Mouse (Mus musculus) B cell, adult 62 days (primary cell): ENCODE data around the gene Zfp993. TPM values are rescaled to one million over a fixed set of nuclear protein-coding genes. Genes with fewer than 3 reads are reported as not detected.

Experiments used
- total RNA-seq: library from RNA; stranded (reverse); gene quantifications from 4 replicates; pipeline ENCODE4 v1.2.4, GENCODE M21; 2023

The Zfp993 gene
- 3.2 to 5.5 TPM (median 3.9 TPM) in 4 replicates for total RNA-seq

DNA sequence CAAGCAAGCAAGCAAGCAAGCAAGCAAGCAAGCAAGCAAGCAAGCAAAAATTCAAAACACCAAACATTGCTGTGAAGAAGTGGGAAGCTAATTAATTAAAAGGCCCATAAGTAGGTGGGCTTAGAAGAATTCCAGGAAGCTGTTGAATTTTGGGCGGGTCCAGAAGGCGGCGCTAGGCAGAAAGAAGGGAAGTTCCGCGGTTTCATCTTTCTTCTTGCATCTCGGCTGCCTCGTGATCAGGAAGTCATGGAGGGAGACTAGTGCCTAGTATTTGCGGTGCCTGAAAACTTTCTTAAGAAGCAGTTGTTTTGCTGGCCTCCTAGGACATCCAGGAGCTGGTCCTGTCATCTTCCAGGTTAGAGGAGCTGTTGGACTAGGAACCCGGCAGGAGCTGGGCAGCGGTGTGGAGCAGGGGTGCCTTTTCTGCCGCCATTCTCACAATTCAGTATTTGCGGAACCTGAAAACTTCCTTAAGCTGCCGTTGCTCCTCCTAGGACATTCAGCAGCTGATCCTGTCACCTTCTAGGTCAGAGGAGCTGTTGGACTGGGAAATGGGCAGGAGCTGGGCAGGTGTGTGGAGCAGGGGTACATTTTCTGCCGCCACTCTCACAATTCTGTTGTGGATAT is at the start of gene Zfp993:
Gene Zfp993, plus strand, starts transcription at position 188 of the 627 bp plus-strand sequence.

Other genes with a start within 250 kb of the Zfp993 start
- 4.8 to 6.8 TPM (median 5.9 TPM) in 4 replicates for gene Zfp992, start 161.9 kb upstream of the Zfp993 start, total RNA-seq
- gene Zfp981, start 108.9 kb upstream of the Zfp993 start, total RNA-seq = 0.52 to 2.9 TPM (median 2.4 TPM) in 4 replicates